Mouse (Mus musculus): ENCODE measurements around the gene Top3a.
A peak's percentile ranks its signal among the peaks of the same experiment; 100 is the strongest.
"Not testable (repeated sequence)": the region's sequence is repeated elsewhere in the genome, so short reads cannot be mapped to it uniquely, and the experiment has no call there.

The Top3a gene

DNA sequence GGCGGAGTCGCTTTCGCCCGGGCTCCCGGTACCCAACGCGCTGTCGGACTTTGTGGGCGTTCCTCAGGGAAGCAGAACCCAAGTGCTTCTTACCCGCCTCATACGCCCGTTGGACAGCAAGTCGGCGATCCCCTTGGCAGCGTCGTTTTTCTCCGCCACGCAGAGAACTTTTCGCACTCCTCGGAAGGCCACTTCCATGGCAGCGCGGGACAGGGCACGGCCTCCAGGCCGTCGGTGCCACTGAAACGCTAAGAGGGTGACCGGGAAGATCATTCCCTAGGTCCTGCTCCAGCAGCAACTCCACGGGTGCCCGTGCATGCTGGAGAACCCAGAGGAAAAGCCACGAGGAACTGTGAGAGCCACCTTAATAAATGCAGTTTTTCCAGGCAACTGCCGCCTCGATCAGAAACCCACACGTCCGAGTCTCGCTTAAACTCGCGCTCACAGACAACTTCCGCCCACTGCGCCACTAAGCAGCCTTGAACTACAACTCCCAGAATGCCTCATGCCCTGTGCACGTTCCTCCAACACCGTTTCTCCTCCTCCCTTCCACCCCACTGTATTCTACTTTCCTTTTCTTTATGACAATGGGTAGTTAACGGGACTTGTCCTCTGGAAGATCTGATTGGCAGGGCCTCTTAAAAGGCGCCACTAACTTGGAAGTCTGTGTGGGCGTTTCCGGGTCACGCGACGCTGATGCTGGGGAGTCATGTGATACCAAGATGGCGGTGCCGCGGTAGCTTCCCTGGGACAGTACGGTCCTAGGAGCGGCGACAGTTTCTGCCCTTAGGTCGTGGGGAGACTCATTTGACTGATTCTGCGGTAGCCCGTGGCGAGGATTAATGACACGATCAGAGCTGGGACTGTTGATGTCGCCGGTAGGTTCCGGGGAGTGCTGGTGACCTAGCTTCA is at the start of gene Top3a, which contains the start of gene Smcr8:
Gene Top3a (minus strand): TSS at position 537 of the 912 bp plus-strand sequence.
Gene Smcr8 (plus strand): TSS at position 696 of the 912 bp plus-strand sequence.
- DNase-seq (ENCODE audit: low spot score in 2 of 2) = peak; percentile 81 to 86

DNA sequence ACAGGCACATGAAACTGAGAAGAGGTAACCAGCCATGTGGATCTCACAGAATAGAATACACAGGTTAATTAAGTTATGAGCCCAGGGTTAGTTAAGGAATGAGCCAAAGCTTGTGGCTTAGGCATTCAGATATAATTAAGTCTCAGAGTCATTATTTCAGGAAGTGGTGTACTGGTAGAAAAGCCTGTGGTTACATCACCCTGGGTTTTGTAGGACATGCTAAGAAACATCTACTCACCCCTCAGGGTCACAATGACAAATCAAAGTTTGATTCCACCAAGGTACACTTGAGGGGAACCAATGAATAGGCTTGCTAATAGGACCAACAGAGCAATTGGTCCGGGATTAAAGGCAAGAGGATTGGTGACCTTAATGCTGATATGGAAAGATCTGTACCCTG is 49.5 kb upstream of the Top3a start:
- no peak for DNase-seq (ENCODE audit: low spot score in 2 of 2)

DNA sequence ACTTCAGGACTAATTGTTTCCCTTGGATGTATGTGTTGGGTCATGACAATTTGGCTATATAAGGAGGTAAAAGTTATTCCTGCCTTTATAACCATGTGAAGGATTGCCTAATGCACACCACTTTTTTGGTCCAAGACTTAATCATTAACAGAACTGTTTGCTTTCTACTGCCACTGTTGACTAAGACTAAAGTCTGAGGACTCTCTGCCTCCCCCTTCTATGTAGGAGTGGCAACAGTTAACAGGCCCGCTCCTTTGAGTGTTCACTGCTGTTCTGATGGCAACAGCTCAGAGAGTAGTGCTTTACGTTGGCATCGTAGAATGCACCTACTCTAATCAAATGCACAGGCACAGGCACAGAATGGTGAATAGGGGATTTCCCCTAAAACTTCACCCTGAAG is 48.0 kb upstream of the Top3a start:
- no peak for DNase-seq (ENCODE audit: low spot score in 2 of 2)

DNA sequence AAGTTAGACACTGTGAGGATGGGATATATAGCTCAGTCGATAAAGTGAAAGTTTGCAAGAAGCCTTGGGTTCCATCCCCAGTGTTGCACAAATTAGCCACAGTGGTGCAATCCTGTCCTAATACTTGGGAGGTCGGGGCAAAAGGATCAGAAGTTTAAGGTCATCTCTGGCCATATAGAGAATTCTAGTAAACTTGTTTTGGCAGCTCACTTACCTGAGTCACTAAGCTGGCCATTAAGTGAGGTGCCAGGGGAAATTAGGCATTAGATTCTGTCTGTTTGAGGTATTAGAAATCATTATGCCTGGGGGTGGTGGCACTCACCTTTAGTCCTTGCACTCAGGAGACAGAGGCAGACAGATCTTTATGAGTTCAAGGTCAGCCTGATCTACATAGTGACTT is 46.6 kb upstream of the Top3a start:
- DNase-seq (ENCODE audit: low spot score in 2 of 2) = no peak

GRCm38 (mm10) chr11:60816398-60816797 is 39.2 kb upstream of the Top3a start:
- DNase-seq (ENCODE audit: low spot score in 2 of 2) = no peak

DNA sequence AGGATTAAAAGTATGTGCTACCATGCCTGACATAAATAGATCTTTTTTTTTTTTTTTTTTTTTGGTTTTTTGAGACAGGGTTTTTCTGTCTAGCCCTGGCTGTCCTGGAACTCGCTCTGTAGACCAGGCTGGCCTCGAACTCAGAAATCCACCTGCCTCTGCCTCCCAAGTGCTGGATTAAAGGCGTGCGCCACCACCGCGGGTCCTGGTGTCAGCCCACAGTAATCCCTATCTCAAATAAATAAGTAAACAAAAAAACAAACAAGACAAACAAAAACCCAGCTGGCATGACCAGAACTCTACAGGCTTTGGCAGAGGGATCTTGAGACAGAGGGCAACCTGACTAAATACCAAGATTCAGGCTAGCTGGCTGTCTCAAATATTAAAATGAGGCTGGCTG is 34.5 kb upstream of the Top3a start, which contains the start of gene Shmt1:
Gene Shmt1 (minus strand): TSS at position 101 of the 400 bp plus-strand sequence.
- not testable (repeated sequence) for DNase-seq (ENCODE audit: low spot score in 2 of 2)

DNA sequence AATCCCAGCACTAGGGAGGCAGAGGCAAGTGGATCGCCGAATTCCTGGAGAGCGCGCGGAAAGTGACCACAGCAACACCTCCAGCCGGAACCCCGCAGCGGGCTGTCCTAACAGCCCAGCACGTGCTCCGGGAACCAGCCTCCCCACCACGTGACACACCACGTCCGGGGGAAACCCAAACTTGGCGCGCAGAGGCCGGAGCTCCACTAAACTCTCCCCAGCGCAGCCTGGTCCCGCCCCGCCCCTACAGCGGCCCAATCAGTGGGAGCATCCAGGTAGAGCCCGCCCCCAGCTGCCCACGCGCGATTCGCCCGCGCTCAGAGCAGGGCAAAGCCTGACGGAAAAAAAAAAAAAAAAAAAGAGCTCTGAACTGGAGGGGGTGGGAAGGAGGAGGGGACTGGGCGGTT is 33.9 kb upstream of the Top3a start:
- peak; percentile 85 to 87 for DNase-seq (ENCODE audit: low spot score in 2 of 2)

DNA sequence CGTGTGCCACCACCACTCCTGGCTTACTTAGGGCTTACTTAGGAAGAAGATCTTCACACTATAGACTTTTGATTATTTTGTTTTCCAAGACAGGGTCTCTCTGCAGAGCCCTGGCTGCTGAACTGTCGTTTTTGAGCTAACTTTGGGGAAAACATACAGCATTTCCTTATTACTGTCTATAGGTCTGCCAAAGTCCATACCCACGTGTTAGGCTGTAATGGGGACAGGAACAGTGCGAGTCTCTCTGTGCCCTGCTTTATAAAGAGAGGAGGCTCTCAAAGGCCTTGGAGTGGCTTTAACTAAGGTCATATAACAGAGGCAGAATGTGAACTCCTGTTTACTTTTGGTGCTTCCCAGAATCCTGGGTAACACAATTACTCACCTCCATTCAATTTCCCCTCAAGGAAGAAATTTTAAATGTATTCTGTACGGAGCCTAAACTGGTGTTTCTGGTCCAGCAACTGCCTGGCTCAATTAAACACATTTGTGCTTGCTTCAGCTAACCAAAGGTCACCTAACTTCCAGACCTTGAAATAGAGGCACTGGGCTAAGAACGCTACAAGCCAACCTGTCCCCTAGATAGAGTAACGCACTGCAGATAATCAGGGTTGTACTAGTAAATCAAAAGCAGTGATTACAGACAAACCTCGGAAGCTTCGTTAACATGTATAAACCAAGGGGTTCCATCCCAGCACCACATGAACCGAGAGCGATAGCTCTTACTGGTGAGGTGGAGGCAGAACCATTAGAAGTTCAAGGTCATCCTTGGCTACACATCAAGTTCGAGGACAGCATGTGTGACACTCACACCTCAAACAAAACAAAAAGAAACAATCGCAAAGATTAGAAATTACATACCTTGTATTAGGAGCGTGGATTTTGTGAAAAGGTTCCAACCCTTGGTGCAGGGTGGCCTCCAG is 33.1 kb upstream of the Top3a start:
- no peak for DNase-seq (ENCODE audit: low spot score in 2 of 2)

GRCm38 (mm10) chr11:60809546-60809945 is 32.4 kb upstream of the Top3a start:
- no peak for DNase-seq (ENCODE audit: low spot score in 2 of 2)

DNA sequence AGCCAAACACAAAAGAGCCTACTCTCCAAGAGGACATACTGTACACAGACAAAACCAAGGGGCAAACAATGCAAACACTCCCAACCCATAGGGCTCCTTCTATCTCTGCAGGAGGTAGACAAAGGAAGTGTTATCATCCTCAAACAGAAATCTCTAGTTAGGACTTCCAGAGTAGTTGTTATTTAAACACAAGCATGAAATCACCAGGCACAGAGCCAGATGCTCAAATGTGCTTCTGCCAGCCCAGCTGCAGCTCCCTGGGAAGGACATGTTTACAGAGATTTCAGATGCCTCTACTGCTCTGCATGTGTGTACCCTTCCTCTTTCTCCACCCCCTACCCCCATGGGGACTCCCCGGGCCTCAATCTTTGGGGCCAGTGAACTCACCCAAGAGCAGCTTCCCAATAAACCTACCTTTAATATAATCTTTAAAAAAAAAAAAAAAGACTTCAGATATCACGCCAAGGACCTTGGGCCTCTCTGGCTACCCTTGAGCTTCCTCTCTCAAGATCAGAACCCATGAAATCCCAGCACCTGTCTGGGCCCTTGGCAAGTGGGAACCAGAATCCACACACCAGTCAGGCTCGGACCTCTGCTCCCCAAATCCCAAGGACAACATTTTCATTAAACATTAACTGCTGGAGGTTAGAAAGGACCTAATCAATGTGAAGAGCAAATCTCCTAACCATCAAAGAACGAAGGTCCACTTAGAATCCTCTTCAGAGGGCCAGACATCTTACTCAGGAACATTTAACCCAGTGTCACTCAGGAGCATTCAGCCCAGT is 31.3 kb upstream of the Top3a start:
- no peak for DNase-seq (ENCODE audit: low spot score in 2 of 2)

DNA sequence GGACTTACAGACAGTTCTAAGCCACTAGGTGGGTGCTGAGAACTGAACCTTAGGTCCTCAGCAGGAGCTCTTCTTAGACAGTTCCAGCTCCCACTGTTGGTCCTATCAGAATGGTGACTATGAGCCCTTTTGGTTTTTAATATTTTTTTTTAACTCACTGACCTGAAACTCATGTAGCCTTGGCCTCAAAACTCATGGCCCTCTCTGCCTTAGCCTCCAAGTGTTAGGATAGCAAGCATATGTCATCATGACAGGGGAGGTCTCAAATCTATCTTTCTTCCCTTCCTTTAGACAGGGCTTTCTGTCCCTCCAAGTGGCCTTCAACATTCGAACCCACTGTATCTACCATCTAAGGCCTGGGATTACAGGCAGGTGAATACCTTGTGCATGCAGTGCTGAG is 23.7 kb upstream of the Top3a start:
- no peak for DNase-seq (ENCODE audit: low spot score in 2 of 2)

DNA sequence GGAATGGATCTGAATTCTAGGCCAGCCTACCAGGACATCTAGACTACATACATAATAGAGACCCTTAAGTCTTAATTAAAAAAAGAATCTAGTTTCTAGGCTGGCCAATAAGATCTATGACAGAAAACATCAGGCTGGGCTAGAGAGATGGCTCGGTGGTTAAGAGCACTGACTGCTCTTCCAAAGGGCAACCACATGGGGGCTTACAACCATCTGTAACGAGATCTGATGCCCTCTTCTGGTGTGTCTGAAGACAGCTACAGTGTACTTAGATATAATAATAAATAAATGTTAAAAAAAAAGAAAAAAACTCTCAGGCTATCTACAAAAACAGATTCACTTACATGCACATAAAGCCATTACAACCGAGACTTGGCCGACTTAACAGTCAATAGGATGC is 22.8 kb upstream of the Top3a start:
- DNase-seq (ENCODE audit: low spot score in 2 of 2) = no peak

DNA sequence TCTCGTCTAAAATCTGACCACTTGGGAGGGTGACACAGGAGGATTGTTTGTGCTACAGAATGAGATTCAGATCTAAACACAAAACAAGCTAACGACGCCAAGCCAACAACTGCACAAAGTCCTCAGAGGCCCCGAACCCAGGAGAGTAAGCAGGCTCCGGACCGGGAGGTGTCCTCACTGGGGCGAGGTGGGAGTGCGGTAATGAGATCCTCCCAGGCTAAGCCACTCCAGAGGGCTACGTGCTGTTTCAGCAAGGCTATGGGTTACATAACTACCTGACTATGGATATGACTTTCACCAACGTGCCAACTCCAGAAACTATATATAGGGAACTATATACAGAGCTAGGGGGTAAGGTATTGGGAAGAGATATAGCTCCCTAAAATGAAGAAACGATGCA is 19.2 kb upstream of the Top3a start:
- no peak for DNase-seq (ENCODE audit: low spot score in 2 of 2)

- no peak for DNase-seq (ENCODE audit: low spot score in 2 of 2)
These were observed 13.3 kb upstream of the Top3a start for GRCm38 (mm10) chr11:60790472-60790871.

DNA sequence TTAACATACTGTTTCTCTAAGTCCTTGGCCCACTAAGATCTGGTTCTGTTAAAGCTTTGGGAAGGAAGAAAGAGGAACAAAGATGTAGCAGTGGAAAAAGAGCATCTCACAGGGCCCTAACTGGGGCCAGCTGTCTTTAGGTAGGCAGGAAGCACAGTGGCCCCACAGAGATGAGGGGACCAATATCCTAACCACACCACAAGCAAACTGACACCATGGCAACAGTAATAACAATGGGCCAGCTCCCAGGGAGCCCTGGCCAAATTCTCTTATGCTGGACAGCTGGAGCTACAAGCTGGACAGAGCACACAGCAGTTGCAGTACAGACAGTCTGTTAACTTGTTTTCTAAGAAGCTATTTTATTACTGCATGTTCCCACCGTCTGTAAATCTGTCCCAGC is 10.4 kb upstream of the Top3a start:
- no peak for DNase-seq (ENCODE audit: low spot score in 2 of 2)

- no peak for DNase-seq (ENCODE audit: low spot score in 2 of 2)
These were observed 7.2 kb upstream of the Top3a start for GRCm38 (mm10) chr11:60784179-60784922.

DNA sequence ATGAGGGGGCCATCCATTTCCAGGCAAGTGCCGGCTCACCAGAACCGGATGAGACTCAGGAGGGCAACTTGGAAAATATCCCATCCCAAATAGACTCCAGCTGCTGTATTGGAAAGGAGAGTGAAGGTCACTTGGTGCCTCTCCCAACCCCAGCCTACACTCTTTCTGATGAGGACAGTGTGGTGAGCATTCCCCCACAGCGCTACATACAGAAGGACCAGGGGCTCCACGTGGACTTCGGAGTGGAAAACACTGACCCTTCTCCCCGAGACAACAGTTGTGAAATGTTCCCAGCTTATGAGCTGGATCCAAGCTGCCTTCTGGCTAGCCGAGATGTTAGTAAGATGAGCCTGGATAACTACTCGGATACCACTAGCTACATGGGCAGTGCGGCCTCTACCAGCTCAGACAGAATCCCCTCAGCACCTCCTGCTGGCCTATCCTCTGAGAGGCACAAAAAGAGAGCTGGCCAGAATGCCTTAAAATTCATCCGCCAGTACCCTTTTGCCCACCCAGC is 2.6 kb upstream of the Top3a start:
- DNase-seq (ENCODE audit: low spot score in 2 of 2) = no peak

DNA sequence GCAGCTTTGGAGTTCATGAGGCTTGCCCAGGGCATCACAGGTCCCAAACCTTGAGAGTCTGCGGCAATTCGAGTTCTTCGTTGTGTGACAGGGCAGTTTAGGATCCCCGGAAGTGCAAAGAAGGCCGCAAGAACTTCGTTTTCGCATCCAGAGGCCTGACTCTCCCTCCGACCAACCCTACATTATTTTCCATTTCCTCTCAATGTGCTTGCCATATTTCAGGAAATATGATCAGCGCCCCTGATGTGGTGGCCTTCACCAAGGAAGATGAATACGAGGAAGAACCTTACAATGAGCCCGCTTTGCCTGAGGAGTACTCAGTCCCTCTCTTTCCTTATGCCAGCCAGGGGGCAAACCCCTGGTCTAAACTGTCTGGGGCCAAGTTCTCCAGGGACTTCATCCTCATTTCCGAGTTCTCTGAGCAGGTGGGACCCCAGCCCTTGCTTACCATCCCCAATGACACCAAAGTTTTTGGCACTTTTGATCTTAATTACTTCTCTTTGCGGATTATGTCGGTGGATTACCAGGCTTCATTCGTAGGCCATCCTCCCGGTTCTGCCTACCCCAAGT is 721 bp upstream of the Top3a start:
- DNase-seq (ENCODE audit: low spot score in 2 of 2) = no peak

- no peak for DNase-seq (ENCODE audit: low spot score in 2 of 2)
These were observed 897 bp downstream of the Top3a start for GRCm38 (mm10) chr11:60776107-60776828.

GRCm38 (mm10) chr11:60775578-60775977 is 1.6 kb downstream of the Top3a start:
- DNase-seq (ENCODE audit: low spot score in 2 of 2) = no peak

Data from right cerebral cortex, postnatal 36 days (tissue).